Comparison of ENCODE assay signal across 19 mouse cellular contexts in the genomic region with DNA sequence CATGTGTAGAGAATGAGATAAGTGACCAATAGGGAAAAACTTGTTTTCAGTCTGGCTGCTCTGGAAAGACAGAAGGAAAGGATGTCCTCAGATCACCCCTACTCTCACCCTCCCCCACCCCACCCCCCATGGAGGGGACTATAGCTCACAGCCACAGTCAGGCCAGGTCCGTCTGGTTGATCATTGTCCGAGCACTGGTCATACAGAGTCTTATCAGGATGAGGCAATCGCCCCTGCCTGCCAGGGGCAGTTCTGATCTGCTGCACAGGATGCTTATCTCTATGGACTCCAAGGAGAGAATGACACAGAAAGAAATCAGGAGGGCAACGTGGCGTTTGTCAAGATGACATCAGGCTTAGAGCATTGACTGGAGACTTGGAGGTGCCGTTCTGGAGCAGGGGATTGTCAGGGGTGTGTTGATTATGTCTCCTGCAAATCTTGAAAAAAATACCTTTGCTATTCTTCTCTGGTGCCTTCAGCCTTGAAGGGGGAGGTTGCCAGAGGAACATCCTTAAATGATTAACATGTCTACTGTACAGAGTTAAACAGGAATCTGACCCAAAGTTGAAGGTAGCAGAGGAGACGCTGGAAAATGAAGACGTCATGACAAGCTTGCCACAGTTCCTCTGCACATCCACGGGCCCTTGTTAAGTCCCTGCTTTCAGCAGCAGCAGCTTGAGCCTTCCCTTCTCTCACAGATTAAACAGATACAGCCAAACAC. TPM values are rescaled to one million over a fixed set of nuclear protein-coding genes. Genes with fewer than 3 reads are reported as not detected.
DNase-seq lines count a peak whose midpoint lies in the region; TF ChIP-seq lines count a peak whose summit lies in the region.
"Had no signal": no experiment of that assay in that cellular context is flagged by ENCODE, and none has a peak within 500 bp of the region (broad histone marks: within the 10 kb centered on the region; RNA-seq: fewer than 3 reads in every experiment).

No protein-coding gene starts in this region.

- WGBS in heart, embryonic 10.5 days = 13% methylated on average over 9 of the region's 9 CpGs
- 15% methylated on average over 9 of the region's 9 CpGs for WGBS in liver, adult 2 months
- WGBS in hindbrain, embryonic 10.5 days = 70% methylated on average over 9 of the region's 9 CpGs

- intact Hi-C loops in heart, postnatal 14 days (cut with DNase I) = no loop called here

- DNase-seq in heart, embryonic 10.5 days (ENCODE audit: low spot score) = no peak
- no peak for DNase-seq in heart, postnatal 14 days
- DNase-seq in kidney, adult 9 months = peak; percentile 71
- DNase-seq in liver, adult 2 months (ENCODE audit: extremely low read depth, low read depth, low spot score) = peak; percentile 80
- peak; percentile 93 for DNase-seq in yolk sac, embryonic 10.5 days (ENCODE audit: low spot score)
- no peak for DNase-seq in Muller cell, postnatal 12 days (ENCODE audit: inconsistent ontology term)
- DNase-seq in thymus, postnatal 10 days (ENCODE audit: low spot score in 2 of 2) = no peak
- DNase-seq in hindbrain, embryonic 10.5 days (ENCODE audit: low spot score) = no peak
- DNase-seq: cerebellum, postnatal 36 days; gastrocnemius, postnatal 36 days; left cerebral cortex, postnatal 4 days; lung, postnatal 10 days had no signal

- no peak overlapping the region for H3K9ac ChIP-seq in liver, adult 2 months (ENCODE audit: low read depth, low read length)
- H3K9ac ChIP-seq: forebrain, embryonic 15.5 days; heart, embryonic 13.5 days; hindbrain, embryonic 12.5 days; midbrain, embryonic 12.5 days had no signal

- TF ChIP-seq CTCF in liver, adult 2 months (IDR thresholded peaks at IDR 0.05; ENCODE audit: low read depth, low read length) = no peak

- H3K36me3 ChIP-seq in heart, embryonic 10.5 days = peaks cover 8% of the 10 kb centered on the region
- no peaks in the 10 kb centered on the region; the same call in 1 of the 2 replicates for H3K36me3 ChIP-seq in liver, adult 2 months (ENCODE audit: control insufficient read depth, insufficient read depth, low read length)
- H3K36me3 ChIP-seq in hindbrain, embryonic 10.5 days = peaks cover 8% of the 10 kb centered on the region; the same call in 1 of the 2 replicates
- H3K36me3 ChIP-seq: forebrain, embryonic 15.5 days; hindbrain, embryonic 12.5 days; midbrain, embryonic 12.5 days had no signal

- TF ChIP-seq POLR2A in liver, adult 2 months (IDR thresholded peaks at IDR 0.05; ENCODE audit: extremely low read depth, insufficient read depth, low read length) = no peak

- H3K27me3 ChIP-seq in heart, embryonic 10.5 days (ENCODE audit: insufficient read depth, poor library complexity, severe bottlenecking) = no peaks in the 10 kb centered on the region
- no peaks in the 10 kb centered on the region for H3K27me3 ChIP-seq in liver, adult 2 months (ENCODE audit: control insufficient read depth, insufficient read depth, low read length)
- H3K27me3 ChIP-seq in hindbrain, embryonic 10.5 days (ENCODE audit: insufficient read depth, poor library complexity, severe bottlenecking) = no peaks in the 10 kb centered on the region
- H3K27me3 ChIP-seq: forebrain, embryonic 15.5 days; heart, embryonic 13.5 days; hindbrain, embryonic 12.5 days; midbrain, embryonic 12.5 days had no signal

- H3K79me2 ChIP-seq in liver, adult 2 months (ENCODE audit: control insufficient read depth, insufficient read depth, low read length) = no peaks in the 10 kb centered on the region

- peaks cover 12% of the 10 kb centered on the region for H3K4me1 ChIP-seq in heart, embryonic 10.5 days
- H3K4me1 ChIP-seq in liver, adult 2 months (ENCODE audit: control insufficient read depth, insufficient read depth, low read length) = peaks cover 5% of the 10 kb centered on the region; the same call in 1 of the 2 replicates
- H3K4me1 ChIP-seq in hindbrain, embryonic 10.5 days (replicated peaks) = peaks cover under 1% of the 10 kb centered on the region; the same call in 1 of the 2 replicates
- H3K4me1 ChIP-seq: forebrain, embryonic 15.5 days had no signal

- no peaks in the 10 kb centered on the region for H3K9me3 ChIP-seq in heart, embryonic 10.5 days
- no peaks in the 10 kb centered on the region for H3K9me3 ChIP-seq in hindbrain, embryonic 10.5 days
- H3K9me3 ChIP-seq: forebrain, embryonic 15.5 days; hindbrain, embryonic 12.5 days; midbrain, embryonic 12.5 days had no signal

- H3K4me3 ChIP-seq in heart, embryonic 10.5 days = no peak overlapping the region
- H3K4me3 ChIP-seq in liver, adult 2 months (ENCODE audit: insufficient read depth, low read depth, low read length) = no peak overlapping the region
- H3K4me3 ChIP-seq in hindbrain, embryonic 10.5 days = no peak overlapping the region
- H3K4me3 ChIP-seq: forebrain, embryonic 15.5 days; heart, embryonic 13.5 days; hindbrain, embryonic 12.5 days; midbrain, embryonic 12.5 days had no signal

- peak overlapping the region; percentile 45; the same call in 1 of the 2 replicates for H3K27ac ChIP-seq in heart, embryonic 10.5 days
- no peak overlapping the region for H3K27ac ChIP-seq in liver, adult 2 months (replicated peaks; ENCODE audit: insufficient read depth, low read depth, low read length)
- H3K27ac ChIP-seq in hindbrain, embryonic 10.5 days = no peak overlapping the region
- H3K27ac ChIP-seq: forebrain, embryonic 15.5 days; heart, embryonic 13.5 days; hindbrain, embryonic 12.5 days; midbrain, embryonic 12.5 days had no signal

RNA-seq across cellular contexts. Expression of a gene that starts 32.9 kb away (rescaled TPM):
- polyA plus RNA-seq in heart, embryonic 10.5 days (2016; fragmentation: Nextera tagmentation; extraction: Ambion mirVana) = 0.14 and 0.30 TPM in 2 replicates
- not detected for total RNA-seq in heart, postnatal 14 days (2021)
- not detected in 2 replicates for total RNA-seq in liver, adult 2 months (2014; rRNA removed)
- not detected in 2 replicates for polyA plus RNA-seq in liver, adult 2 months (2012; rRNA removed)
- 0.20 TPM in 1 of 2 replicates, not detected in the other for polyA plus RNA-seq in hindbrain, embryonic 10.5 days (2016; fragmentation: Nextera tagmentation; extraction: Ambion mirVana)
- total RNA-seq: gastrocnemius, postnatal 36 days; left cerebral cortex, postnatal 4 days; MEL had no signal
- polyA plus RNA-seq: C2C12; forebrain, embryonic 15.5 days; thymus, postnatal 0 days had no signal

Comparison
In these comparisons a context has a peak if more than half of its experiments do, and no peak if none do; other contexts are left out.
1. DNase-seq: peak in kidney, adult 9 months (single experiment), liver, adult 2 months (single experiment) and yolk sac, embryonic 10.5 days (single experiment); none in heart, embryonic 10.5 days (single experiment), heart, postnatal 14 days (0 of 2), Muller cell, postnatal 12 days (single experiment), thymus, postnatal 10 days (0 of 2) and hindbrain, embryonic 10.5 days (single experiment).